Mouse (Mus musculus) granulocyte monocyte progenitor cell, adult 5-6 weeks (primary cell): Measurements from ENCODE around the gene Abhd12b. TPM values are rescaled to one million over a fixed set of nuclear protein-coding genes. Genes with fewer than 3 reads are reported as not detected.

Experiments used
- ATAC-seq: replicated peaks from 2 replicates; pipeline ENCODE4 v1.8.0; 2016; ENCODE audit warnings: mild to moderate bottlenecking, moderate TSS enrichment, inconsistent platforms; ENCODE audit not compliant: poor library complexity, severe bottlenecking
- total RNA-seq, 2 experiments: library from RNA; stranded (forward) in 1 of 2; stranded (reverse) in 1 of 2; fragments of 200-712, 200-1000 nt in 1 of 2; fragments of >200 nt in 1 of 2; fragmentation: Nextera tagmentation in 1 of 2; gene quantifications; 2 replicates each; pipeline ENCODE4 v1.2.3; 2014 to 2017

Abhd12b gene
- not detected in 2 replicates for total RNA-seq (2014; fragmentation: Nextera tagmentation)
- not detected in 2 replicates for total RNA-seq (2017)

- no peak for ATAC-seq
Observed at GRCm38 (mm10) chr12:70153842-70154241, at the start of gene Abhd12b. TSS of gene Abhd12b (plus strand) at chr12:70154142.

GRCm38 (mm10) chr12:70104199-70104598, 49.7 kb upstream of the Abhd12b start:
- ATAC-seq: no peak

GRCm38 (mm10) chr12:70104776-70105420, 49.0 kb upstream of the Abhd12b start:
- no peak for ATAC-seq

- no peak for ATAC-seq
Observed at GRCm38 (mm10) chr12:70105885-70106284, 48.1 kb upstream of the Abhd12b start.

GRCm38 (mm10) chr12:70106508-70106907, 47.4 kb upstream of the Abhd12b start:
- no peak for ATAC-seq

- ATAC-seq: no peak
Observed at GRCm38 (mm10) chr12:70108104-70108503, 45.8 kb upstream of the Abhd12b start.

- ATAC-seq: peak; percentile 56
Observed at GRCm38 (mm10) chr12:70109921-70110320, 44.0 kb upstream of the Abhd12b start.

- no peak for ATAC-seq
Observed at GRCm38 (mm10) chr12:70110375-70111116, 43.4 kb upstream of the Abhd12b start.

- ATAC-seq: no peak
Observed at GRCm38 (mm10) chr12:70111117-70111366, 42.9 kb upstream of the Abhd12b start.

GRCm38 (mm10) chr12:70111367-70112089, 42.4 kb upstream of the Abhd12b start:
- ATAC-seq: peak; percentile 69

GRCm38 (mm10) chr12:70112090-70112383, 41.9 kb upstream of the Abhd12b start:
- ATAC-seq: no peak

GRCm38 (mm10) chr12:70113351-70113750, 40.6 kb upstream of the Abhd12b start, which contains the start of gene Nin:
TSS of gene Nin (minus strand) at chr12:70113717.
- ATAC-seq: no peak

GRCm38 (mm10) chr12:70117146-70117545, 36.8 kb upstream of the Abhd12b start:
- ATAC-seq: no peak

- ATAC-seq: no peak
Observed at GRCm38 (mm10) chr12:70118721-70119345, 35.1 kb upstream of the Abhd12b start.

GRCm38 (mm10) chr12:70119552-70119951, 34.4 kb upstream of the Abhd12b start:
- ATAC-seq: peak; percentile 93

GRCm38 (mm10) chr12:70126626-70127025, 27.3 kb upstream of the Abhd12b start:
- ATAC-seq: no peak

GRCm38 (mm10) chr12:70129105-70129504, 24.8 kb upstream of the Abhd12b start:
- peak; percentile 87 for ATAC-seq

GRCm38 (mm10) chr12:70131042-70131675, 22.8 kb upstream of the Abhd12b start:
- 0 out of 2 replicates have a peak, but pooled peaks have one; percentile 37 for ATAC-seq

GRCm38 (mm10) chr12:70134627-70135235, 19.2 kb upstream of the Abhd12b start:
- ATAC-seq: no peak

GRCm38 (mm10) chr12:70136185-70136756, 17.7 kb upstream of the Abhd12b start:
- ATAC-seq: peak; percentile 74
